13 mouse cellular contexts compared by ENCODE assay signal in genomic region chr4:26879022-26879421, GRCm38 (mm10).
A peak's percentile ranks its signal among the peaks of the same experiment; 100 is the strongest.
DNase-seq lines count a peak whose midpoint lies in the region; ATAC-seq and TF ChIP-seq lines count a peak whose summit lies in the region.
"Had no signal": no experiment of that assay in that cellular context is flagged by ENCODE, and none has a peak within 500 bp of the region (broad histone marks: within the 10 kb centered on the region; RNA-seq: fewer than 3 reads in every experiment).

No protein-coding gene starts in this region.

- no peaks in the 10 kb centered on the region for H3K9me3 ChIP-seq in liver, embryonic 14.5 days (ENCODE audit: control insufficient read depth, low read length)
- H3K9me3 ChIP-seq: limb, embryonic 12.5 days; stomach, embryonic 15.5 days had no signal

- no peaks in the 10 kb centered on the region for H3K4me1 ChIP-seq in liver, embryonic 14.5 days (replicated peaks; ENCODE audit: control insufficient read depth in 2 of 2, insufficient read depth in 2 of 2, low read length in 1 of 2)
- H3K4me1 ChIP-seq: limb, embryonic 12.5 days; stomach, embryonic 15.5 days had no signal

- H3K27me3 ChIP-seq in liver, embryonic 14.5 days (ENCODE audit: control insufficient read depth, insufficient read depth, low read length), result no peaks in the 10 kb centered on the region
- H3K27me3 ChIP-seq: limb, embryonic 12.5 days; stomach, embryonic 15.5 days had no signal

- no peaks in the 10 kb centered on the region for H3K36me3 ChIP-seq in liver, embryonic 14.5 days (replicated peaks; ENCODE audit: control insufficient read depth, insufficient read depth, low read depth)
- H3K36me3 ChIP-seq: limb, embryonic 12.5 days; stomach, embryonic 15.5 days had no signal

- ATAC-seq in liver, embryonic 14.5 days (ENCODE audit: insufficient read depth), result no peak
- ATAC-seq: CD4-positive, CD25-positive, alpha-beta regulatory T cell, adult 4 months had no signal

- TF ChIP-seq EP300 in liver, embryonic 14.5 days (IDR thresholded peaks at IDR 0.05; ENCODE audit: low read depth), result no peak

- peak; percentile 37 for TF ChIP-seq CTCF in liver, embryonic 14.5 days (IDR thresholded peaks at IDR 0.05; ENCODE audit: low read depth)

- H3K4me2 ChIP-seq in liver, embryonic 14.5 days (ENCODE audit: low read depth), result no peak overlapping the region
- H3K4me2 ChIP-seq: limb, embryonic 12.5 days; stomach, embryonic 15.5 days had no signal

- peak; percentile 9 to 15 for DNase-seq in cerebellum, postnatal 14 days
- no peak for DNase-seq in cerebellum, postnatal 36 days
- DNase-seq in liver, embryonic 14.5 days (ENCODE audit: low read depth in 3 of 3, low spot score in 3 of 3), result no peak
- no peak for DNase-seq in liver
- peak; percentile 62 for DNase-seq in ZHBTc4 (ENCODE audit: low read depth, low spot score)
- DNase-seq in mesoderm, embryonic 11.5 days (ENCODE audit: low read depth, low spot score), result peak; percentile 21
- DNase-seq in heart, adult 8-10 months (ENCODE audit: low spot score), result no peak
- no peak for DNase-seq in urinary bladder, postnatal 36 days (ENCODE audit: low spot score in 2 of 2)
- DNase-seq: adrenal gland, adult 8-10 months; kidney, postnatal 14 days had no signal

- H3K27ac ChIP-seq in liver, embryonic 14.5 days, result no peak overlapping the region
- H3K27ac ChIP-seq: limb, embryonic 12.5 days; stomach, embryonic 15.5 days had no signal

- no peak overlapping the region for H3K4me3 ChIP-seq in liver, embryonic 14.5 days (ENCODE audit: insufficient read depth in 1 of 2, low read depth in 2 of 2, low read length in 2 of 2)
- H3K4me3 ChIP-seq: limb, embryonic 12.5 days; stomach, embryonic 15.5 days had no signal

- no peak overlapping the region for H3K9ac ChIP-seq in liver, embryonic 14.5 days (replicated peaks)
- H3K9ac ChIP-seq: limb, embryonic 12.5 days; stomach, embryonic 15.5 days had no signal

- WGBS in liver, embryonic 14.5 days (ENCODE audit: insufficient replicate concordance), result 32% methylated on average over 3 of the region's 3 CpGs

Comparison
In these comparisons a context has a peak if more than half of its experiments do, and no peak if none do; other contexts are left out.
1. DNase-seq: peak in cerebellum, postnatal 14 days (2 of 2), ZHBTc4 (single experiment) and mesoderm, embryonic 11.5 days (single experiment); none in cerebellum, postnatal 36 days (0 of 2), liver, embryonic 14.5 days (0 of 3), liver (single experiment), heart, adult 8-10 months (single experiment) and urinary bladder, postnatal 36 days (0 of 2).